Mouse (Mus musculus) CD4-positive, CD25-positive, alpha-beta regulatory T cell, adult 4 months (primary cell): ENCODE results near the gene Slc17a6. TPM values are rescaled to one million over a fixed set of nuclear protein-coding genes. Genes with fewer than 3 reads are reported as not detected.

ENCODE experiments used
- ATAC-seq: one replicate; pipeline ENCODE4 v1.8.0; 2017
- polyA plus RNA-seq, 2 experiments: library from polyadenylated mRNA; unstranded; fragments of 100-300 nt; shearing (Covaris generic); gene quantifications; one replicate each; pipeline ENCODE4 v1.2.1; 2017

The Slc17a6 gene
- polyA plus RNA-seq, result not detected

DNA sequence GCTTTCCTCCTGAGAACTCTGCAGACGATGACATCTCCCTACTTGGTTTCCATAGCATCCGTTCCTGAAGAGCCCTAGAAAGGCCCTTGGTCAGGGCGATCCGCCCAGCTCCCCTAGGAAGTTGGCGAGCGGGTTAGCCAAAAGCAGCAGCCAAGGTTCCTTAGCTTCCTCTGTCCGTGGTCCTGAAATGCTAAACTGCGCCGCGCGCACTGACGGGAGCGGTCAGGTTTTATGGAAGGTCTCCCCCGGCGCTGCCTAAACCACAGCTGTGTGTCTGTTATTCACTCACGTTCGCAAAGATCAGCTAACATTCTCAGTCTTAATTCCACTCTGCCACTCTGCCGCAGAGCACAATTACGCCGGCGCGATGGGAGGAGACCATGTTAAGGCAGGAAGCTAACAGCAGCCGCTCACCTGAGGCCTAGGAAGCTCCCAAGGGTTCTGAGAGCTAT, at the start of gene Slc17a6:
Gene Slc17a6, plus strand, starts transcription at position 313 of the 452 bp plus-strand sequence.
- ATAC-seq, result no peak

DNA sequence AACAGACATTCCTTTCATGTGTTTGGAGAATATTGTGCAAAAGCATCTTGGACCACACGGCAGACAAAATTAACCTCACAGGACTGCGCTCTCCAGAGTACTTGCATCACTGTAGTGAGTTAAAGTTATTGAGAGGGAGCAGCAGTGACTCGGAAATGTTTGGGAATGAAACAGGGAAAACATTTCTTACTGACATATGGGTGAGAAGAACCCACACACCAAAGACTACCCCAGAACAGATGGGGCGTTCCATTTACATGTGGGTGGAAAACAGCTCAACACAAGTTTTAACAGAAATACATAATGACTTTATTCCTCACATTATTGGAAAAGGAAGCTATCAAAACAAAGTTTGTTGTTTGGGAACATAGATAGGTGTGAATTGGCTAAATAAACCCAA, 21.8 kb upstream of the Slc17a6 start:
- no peak for ATAC-seq

DNA sequence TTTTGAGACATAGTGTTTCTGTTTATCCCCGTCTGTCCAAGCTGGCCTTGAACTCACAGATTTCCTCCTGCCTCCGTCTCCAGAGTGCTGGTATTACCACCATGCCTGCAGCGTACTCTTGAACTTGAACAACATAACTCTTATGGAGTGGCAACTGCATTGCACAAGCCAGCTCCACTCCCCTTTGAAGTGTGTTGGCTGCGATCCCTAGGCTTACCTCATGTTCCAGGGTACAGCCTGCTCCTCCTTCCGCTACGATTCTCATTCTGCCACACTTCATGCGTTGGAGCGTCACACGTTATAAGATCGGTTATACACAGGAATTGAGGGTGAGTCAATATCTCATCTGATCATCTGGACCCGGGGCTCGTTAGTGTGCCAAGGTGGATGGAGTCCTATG, 18.1 kb upstream of the Slc17a6 start:
- no peak for ATAC-seq

DNA sequence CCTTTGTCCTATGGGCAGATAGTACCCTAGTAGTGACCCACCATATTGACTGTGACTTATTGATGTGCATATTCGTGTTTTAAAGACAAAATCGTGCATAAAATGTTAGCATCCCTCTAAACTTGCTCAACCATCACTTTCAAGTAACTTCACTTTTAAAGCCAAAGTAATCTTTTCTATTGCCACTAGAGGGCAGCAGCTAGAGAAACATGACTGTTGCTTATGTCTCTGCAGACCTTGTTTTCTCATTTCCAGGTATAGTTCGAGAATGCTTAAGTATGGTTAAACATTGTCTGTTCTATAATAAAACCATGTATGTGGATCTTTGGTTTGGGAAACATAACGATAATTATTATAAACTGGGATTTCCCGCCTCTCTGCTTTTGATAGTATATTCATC, 7.4 kb upstream of the Slc17a6 start:
- no peak for ATAC-seq

DNA sequence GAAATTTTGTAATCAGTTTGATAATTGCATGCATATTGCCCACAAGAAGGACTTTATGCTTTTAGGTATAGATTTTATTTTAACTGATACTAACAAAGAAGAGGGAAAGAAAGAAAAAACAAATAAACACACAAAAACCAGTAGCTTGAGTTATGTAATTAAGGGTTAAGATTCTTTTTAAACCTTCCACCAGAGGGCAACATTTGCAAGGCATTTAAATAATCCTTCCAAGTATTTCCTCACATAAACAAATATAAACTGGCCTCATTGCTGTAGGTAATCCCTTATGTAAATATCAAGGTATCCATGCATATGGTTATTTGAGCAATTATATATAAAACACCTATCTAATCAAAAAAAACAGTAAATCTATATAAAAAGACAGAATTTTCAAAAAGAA, 3.9 kb upstream of the Slc17a6 start:
- no peak for ATAC-seq

DNA sequence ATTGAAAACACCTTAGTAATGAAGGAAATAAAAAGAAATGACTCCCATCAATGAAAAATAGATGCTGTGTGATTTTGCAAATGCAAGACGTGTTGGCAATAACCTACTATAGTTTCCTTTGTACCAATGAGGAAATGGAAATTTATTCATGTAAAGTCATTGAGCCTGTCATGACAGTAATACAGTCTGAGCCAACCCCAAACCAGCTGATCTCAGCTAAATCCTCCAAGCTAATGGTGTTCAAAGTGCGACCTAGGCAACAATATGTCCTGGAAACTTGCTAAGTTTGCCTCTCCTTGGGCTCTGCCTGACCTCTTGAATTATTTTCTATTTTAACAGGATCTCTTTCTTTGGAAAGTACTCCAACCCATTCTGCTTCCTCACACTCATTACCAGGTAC, 3.4 kb upstream of the Slc17a6 start:
- no peak for ATAC-seq

DNA sequence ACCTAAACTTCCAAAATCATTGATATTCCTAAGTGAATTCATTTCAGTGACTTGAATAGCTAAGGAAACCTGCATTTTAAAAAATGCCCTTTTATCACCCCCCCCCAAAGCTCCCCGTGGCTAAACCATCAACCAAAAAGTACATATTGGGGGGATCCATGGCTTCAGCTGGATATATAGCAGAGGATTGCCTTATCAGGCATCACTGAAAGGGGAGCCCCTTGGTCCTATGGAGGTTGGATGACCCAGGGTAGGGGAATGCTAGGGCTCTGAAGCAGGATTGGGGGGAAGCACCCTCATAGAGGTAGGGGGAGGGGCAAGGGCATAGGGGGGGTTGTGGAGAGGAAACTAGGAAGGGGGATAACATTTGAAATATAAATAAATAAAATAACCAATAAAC, 1.8 kb upstream of the Slc17a6 start:
- no peak for ATAC-seq

DNA sequence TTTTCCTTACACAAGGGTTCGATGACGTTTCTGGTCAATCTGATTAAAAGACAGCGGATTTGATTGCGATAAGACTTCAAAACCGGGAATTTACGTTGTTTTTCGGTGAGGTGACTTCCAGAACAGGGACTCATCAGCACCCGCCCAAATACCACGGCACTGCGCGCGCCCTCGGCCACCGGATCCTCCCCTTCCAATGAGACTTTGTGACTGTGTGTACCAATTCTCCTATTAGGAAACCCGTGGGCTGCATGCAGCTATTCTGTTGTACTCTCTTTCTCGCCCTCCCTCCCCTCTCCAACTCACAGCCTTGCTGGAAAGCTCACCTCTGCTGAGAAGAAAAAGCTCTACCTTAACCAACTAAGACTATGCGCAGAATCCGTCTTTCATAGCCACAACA, 390 bp downstream of the Slc17a6 start:
- ATAC-seq, result no peak

DNA sequence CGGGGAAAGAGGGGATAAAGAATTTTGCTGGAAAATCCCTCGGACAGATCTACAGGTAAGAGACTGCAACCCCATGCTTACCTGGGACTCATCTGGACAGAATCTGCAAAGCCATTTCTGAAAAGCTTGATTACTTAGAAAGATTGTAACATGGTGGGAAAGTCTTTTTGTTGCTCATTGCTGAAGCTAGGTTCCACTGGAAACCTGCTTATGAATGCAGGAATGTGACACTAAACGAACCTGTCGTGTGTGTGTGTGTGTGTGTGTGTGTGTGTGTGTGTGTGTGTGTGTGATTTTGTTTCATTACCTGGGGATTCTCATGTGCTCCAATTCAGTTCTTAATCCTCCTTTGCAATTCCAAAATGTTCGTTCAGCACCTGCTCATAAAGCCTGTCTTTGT, 860 bp downstream of the Slc17a6 start:
- no peak for ATAC-seq

DNA sequence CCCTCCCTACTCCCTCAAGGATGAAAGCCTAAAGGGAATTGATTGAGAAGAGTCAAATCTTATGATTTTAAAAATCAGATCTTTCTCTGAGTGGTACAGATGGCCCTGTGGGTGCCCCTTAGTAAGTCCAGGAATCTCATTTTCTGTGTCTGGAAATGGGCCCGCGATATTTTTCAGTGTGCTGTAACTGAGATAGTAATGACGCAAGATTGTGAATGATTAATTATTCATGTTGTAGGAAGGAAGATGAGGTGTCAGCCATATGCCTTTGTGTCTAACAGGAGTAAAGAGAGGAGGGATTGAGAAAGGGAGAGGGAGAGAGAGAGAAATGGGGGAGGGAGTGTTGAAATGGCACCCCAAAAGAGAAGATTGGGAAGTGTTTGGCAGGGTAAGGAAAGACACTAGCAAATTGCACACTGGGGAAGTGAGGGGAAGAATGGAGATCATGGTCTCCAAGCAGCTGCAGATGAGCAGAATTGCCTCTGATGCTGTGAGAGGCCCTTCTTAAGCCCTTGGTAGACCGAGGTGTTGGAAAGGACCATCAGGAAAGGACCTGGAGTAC, 2.6 kb downstream of the Slc17a6 start:
- no peak for ATAC-seq

DNA sequence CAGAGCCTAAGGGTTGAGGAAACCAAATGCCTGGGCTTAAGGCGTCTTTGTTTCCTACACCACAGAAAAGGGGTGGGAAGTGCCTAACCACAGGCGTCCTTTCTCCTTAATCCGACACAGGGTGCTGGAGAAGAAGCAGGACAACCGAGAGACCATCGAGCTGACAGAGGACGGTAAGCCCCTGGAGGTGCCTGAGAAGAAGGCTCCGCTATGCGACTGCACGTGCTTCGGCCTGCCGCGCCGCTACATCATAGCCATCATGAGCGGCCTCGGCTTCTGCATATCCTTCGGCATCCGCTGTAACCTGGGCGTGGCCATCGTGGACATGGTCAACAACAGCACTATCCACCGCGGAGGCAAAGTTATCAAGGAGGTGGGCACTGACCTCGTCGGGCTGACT, 3.4 kb downstream of the Slc17a6 start:
- ATAC-seq, result no peak

DNA sequence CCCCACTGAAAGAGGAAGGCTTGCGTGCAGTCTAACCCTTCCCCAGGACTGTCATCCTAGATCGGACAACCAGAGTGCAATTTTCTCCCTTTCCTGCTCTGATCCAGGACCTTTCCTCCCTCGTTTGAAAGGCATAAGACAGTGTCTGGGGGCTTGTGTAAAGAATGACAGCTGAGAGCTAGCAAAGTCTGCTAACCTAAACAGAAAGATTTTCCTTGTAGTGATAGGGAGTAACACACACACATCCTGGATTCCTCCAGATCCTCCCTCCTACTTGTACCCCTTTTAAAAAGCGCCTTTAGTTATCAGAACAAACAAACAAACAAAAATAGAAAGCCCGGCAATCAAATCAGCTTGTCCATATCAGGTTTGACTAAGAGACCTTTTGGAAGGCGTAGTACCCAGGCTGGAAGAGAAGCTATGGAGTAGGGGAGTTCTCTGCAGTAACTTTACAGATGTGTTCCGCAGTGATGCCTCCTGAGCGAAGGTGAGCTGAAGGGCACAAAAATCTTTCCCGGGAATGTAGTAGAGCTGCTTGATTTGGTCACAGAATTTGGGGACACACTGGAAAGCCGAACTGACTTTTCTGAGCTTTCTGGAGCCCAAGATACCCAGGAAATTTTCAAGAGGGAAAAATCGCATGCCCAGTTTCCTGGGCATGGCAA, 3.9 kb downstream of the Slc17a6 start:
- ATAC-seq, result no peak

DNA sequence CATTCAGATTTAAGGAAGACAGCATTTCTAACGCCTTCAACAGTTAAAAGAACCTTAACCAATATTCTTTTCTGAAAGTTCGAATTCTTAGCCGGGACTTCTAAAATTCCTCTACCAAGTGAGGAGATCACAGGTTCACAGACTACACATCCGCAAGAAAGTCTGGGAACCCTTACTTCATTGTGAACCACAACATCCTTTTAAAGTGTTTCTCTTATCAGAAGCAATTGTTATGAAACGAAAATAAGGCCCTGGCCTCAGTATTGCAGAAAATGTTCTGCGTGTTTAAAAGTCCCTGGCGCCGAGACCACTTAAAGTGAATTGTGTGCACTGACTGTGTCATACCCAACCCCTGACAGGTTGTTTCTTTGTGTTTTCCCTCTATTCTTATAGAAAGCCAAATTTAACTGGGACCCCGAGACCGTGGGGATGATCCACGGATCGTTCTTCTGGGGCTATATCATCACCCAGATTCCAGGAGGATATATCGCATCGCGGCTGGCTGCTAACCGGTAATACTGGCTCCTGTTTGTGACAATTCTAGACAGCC, 4.7 kb downstream of the Slc17a6 start:
- no peak for ATAC-seq

DNA sequence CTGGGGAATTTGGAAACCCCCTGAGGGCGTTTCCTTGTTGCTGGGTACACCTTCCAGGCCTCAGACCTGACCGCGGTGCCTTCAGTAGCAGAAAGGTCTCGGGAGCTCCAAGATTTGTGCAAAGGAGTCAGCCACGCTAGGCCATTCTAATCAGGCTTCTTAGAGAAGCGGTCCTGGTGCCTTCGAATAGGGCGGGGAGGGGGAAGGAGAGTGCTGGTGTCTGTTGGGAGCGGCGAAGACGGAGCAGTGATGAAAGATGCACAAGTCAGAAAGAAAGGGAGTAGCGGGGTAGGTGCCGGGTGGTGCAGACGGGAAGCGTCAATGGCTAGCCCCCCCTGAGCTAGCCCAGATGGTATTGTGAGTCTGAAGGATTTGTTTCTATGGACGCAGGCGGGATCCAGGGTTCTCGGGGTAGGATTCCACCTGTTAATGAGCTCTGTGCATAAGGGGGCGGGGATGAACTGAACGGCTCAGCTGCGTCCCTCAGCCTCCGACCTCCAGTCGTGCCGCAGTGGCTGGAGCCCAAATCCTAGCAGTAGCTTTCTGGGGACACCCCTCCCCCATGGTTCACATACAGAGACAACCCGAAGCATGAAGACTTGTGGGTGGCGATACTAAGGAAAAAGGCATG, 5.3 kb downstream of the Slc17a6 start:
- no peak for ATAC-seq

DNA sequence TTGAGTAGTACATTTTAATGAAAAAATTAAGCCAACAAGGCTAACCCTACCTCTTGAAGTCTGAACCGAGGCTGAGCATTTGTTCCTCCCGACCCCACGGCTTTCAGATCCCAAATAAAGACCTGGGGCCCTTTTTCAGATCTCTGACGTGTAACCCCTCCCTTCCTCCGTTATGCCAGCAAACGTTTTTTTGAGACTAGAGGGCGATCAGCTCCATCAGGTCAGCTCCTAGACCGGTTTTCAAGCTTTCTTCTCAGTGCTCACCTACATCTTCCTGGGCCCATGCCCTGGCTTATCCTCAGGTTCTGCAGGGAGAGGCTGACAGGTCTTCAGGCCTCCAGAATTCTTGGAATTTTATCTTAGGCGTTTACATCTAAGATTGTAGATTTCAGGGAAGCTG, 5.9 kb downstream of the Slc17a6 start:
- no peak for ATAC-seq

DNA sequence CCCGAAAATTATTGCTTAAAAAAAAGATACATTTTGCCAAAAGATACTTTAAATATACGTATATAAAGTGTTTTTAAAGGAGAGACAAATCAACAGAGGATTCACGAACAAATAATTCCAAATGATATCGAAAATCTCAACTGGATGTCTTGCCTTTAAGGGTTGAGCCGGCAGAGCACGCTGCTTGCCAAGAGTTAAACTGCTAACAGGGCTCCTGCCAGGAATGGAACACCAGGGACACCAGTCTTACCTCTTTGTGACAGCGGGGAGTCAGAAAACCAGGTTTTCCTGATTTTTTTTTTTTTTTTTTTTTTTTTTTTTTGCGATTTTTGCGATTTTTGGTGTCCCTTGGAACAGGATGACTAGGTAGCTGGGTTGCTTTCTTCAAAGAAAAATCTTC, 6.5 kb downstream of the Slc17a6 start:
- no peak for ATAC-seq

DNA sequence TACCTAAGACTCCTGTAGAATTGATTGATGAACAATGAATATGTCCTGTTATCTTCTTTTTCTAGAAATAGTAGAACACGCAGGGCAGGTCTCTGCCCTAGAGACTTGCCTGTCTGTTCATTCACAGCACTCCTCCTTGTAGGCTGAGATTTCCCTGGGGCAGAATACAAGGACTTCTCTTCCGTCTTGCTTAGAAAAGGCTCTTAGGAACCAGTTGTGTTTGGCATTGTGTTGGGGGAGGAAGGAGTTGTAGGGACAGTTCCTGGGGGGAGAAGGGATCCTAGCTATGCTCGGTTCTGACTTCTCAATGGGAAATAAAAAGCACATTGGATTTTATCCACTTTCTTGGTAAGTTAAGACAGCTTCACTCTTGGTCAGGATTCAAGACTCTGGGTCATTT, 7.4 kb downstream of the Slc17a6 start:
- no peak for ATAC-seq

DNA sequence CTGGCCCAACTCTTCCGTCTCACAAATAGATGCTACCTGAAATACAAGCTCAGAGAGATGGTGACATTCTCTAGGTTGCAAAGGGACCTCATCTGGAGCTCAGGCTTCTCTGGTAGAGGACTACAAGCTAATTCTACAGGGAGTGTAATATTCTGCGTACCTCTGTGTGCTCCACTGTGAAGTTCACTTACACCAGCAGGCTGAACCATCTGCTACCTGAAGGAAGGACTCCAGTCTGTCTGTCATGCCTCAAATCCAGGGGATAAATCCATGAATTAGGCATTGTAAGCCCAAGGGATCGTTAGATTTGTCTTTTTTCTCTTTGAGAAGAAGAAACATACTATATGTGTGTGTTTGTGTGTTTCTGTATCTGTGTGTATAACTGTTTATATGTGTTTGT, 9.4 kb downstream of the Slc17a6 start:
- no peak for ATAC-seq

DNA sequence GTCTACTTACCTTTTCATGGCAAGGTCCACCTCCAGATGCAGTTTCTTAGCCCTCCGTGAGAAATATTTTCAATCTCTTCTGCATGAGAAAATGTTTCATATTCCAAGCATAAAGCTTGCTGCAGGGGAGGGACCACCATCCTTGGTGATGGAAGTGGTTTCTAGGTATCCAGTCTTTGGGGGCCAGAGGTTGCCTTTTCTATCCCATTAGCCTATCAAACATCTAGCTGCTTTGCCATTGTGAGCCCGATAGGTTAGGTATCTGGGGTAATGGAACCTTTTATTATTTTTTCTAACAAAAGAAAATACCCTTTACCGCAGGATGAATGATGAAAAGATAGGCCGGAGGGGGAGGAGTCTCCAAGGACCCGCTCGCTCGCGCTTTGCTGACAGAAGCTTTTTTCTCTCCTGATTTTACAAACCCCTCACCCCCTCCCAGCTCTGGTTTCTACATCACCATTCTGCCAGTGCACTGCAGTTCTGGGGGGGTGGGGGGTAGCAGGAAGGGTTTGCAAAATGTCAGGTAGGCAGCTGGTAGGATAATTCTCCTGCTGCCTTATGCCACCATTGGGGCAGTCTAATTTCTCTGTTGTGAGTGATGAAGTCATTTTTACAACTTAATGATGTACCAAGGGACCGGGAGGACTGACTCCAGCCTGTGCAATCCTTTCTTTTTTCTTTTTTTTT, 10.9 kb downstream of the Slc17a6 start:
- ATAC-seq, result no peak

DNA sequence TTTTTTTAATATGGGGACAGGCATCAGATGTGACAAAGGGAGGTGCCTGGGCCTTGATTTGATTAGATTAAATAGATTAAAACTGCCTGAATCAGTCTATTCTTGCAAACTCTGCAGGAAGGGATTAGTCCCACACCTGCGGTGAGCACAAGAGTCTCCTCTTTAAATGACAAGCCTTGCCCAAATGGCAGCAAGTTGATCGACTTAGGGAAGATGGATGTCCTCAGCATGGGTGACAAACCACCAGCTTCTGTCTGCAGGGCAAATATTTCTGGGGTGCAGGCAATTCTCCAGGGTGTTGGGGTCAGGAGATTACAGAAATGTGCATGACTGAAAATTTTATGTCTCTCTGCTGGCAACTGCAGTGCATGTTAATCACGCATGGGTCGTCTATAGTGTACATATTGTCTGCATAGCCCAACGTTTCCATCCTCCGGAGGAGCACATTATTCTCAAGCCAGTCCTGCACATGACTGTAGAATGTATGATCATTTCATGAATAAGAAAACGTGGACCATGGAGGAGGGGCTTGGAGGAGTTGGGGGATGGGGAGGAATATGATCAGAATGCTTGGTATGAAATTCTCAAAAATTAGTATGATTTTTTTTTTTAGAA, 11.5 kb downstream of the Slc17a6 start:
- no peak for ATAC-seq

DNA sequence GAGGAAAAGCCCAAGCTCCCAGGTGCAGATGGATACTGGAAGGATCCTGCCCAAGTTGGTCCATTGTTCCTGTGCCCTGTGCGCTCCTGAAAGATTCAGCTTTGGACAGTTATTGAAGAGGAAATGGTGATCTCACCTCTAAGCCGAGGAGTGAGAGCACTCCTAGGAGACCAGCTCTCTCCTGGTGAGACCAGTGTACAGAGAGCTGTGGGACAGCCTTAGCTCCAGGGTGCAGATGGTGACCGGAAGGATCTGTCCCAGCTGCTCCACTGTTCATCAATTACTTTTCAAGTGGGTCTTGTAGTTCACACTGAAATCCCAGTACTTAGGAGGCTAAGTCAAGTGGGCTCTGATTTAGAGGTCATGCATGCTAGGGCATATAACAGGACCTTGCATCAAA, 35.3 kb downstream of the Slc17a6 start:
- ATAC-seq, result no peak

DNA sequence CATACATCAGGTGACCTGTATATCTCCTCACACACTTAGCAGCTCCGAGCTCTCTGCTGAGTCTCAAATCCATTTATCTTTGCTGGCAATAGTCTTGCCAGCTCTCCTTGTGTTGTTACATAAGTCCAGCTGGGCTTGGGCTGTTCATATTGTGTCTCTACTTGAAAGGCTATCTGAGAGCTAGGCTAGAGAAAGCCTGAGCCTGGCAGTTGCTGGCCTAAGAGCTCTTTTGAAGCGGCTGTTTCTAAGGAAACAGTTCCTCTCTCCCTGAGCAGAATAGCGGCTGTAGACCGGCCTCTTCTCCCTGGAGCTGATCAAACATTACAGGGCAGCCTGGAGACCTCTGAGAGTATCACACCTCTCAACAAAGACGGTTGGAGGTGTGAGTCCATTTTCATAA, 40.6 kb downstream of the Slc17a6 start:
- no peak for ATAC-seq
